Mouse (Mus musculus) ES-Bruce4 (cell line): ENCODE measurements around the gene Frmd8.

Experiments
- CTCF ChIP-seq: IDR thresholded peaks from one replicate; pipeline ENCODE4 v1.8.1; 2011; ENCODE audit warnings: low read depth, low read length
- POLR2A ChIP-seq: IDR thresholded peaks from one replicate; pipeline ENCODE4 v1.8.1; 2011; ENCODE audit warnings: low read length; ENCODE audit not compliant: insufficient read depth

GRCm38 (mm10) chr19:5913007-5913719 lies 38.1 kb upstream of the Frmd8 start, which contains the start of gene Dpf2:
- TF ChIP-seq CTCF (no peak), POLR2A (no peak)
